Mouse (Mus musculus): ENCODE data around the gene Syne1. TPM values are rescaled to one million over a fixed set of nuclear protein-coding genes. Genes with fewer than 3 reads are reported as not detected.

The Syne1 gene
- total RNA-seq, 2 experiments from 2014 or later = 63.2 to 70.1 TPM

DNA sequence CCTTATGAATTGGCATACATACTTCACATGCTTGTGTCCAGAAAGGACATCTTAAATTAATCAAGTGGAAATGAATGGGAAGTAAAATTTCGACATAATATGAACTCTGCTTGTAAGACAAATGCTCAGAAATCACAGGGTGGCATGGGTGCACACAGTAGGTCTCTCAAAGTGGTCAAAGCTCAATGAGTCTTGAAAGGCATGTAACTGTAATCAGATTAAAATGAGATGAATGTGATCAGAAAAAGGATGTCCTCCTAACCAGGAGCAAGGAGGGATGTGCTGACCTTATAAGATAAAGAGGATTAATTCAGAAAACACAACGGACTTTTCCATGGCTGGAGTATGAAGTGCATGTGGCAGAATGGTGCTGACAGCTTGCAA is 453.5 kb downstream of the Syne1 start:
- DNase-seq (ENCODE audit: low spot score) = no peak
- intact Hi-C loops (cut with DNase I) = no loop called here

DNA sequence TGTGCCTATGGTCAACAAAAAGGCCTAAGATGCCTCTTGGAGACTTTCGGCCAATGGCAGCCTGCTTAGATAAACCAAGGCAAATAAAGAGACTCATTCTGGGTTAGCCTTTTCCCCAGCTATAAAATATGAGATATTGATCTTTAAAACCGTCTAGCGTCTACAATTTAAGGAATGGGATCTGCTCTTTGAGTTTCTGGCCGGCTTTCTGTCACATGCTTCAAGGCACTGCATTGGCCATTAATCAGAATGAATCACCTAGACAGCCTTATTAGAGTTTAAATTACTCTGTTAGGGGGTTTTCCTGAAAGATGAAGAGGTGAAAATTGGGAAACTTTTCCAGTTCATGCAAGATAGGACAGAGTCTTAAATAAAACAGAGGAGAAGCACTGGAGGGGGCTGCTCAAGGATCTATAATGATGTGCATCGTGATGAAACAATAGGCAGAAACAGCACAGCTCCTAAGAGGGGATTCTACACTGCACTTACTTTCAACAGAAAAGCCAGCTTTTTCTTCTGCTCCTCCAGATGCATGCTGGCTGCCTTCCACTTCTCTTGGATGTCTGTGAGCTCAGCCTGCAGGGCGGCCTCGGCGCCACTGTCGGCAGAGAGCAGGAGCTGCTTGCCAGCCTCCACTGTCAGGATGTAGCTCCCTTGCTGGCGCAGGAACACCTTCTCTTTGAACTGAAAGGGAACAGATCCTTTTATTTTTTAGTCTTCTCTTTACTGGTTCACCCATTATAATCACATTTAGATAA is 454.1 kb downstream of the Syne1 start:
- DNase-seq (ENCODE audit: low spot score) = peak; percentile 26
- intact Hi-C loops (cut with DNase I) = no loop called here

DNA sequence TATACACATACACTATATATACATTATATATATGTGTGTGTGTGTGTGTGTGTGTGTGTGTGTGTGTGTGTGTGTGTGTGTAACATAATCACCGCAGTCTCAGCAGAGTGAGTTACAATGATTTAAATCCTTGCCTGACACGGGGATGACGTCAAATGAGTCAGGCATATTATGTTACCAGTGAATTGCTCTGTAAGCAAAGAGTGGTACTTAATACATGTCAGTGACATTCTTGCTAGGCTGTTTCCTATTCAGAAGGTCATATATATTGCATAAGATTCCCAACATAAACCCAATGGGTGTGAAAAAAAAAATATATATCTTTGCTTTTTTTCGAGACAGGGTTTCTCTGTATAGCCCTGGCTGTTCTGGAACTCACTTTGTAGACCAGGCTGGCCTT is 462.1 kb downstream of the Syne1 start:
- intact Hi-C loops (cut with DNase I) = no loop called here
- no peak for DNase-seq (ENCODE audit: low spot score)

GRCm38 (mm10) chr10:5087336-5087735 is 463.9 kb downstream of the Syne1 start:
- DNase-seq (ENCODE audit: low spot score) = no peak
- intact Hi-C loops (cut with DNase I) = no loop called here

DNA sequence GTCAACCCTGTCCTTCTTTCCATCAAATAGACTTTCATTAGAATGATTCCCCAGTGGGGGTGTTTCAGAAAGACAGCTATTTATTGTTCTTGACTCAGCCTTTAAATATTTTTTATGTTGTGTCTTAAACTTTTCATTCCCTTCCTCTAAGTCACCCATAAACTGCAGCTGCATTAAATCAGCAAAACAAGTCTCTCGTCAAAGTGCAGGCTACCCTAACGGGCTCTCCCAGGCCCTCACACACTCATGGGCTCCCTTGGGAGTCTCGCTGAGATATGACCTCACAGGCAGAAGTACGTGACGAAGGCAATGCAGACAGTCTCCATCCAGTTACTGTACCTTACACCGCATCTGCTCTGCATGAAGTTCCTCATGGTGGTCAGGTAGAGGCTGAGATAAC is 465.0 kb downstream of the Syne1 start:
- intact Hi-C loops (cut with DNase I) = no loop called here
- no peak for DNase-seq (ENCODE audit: low spot score)

DNA sequence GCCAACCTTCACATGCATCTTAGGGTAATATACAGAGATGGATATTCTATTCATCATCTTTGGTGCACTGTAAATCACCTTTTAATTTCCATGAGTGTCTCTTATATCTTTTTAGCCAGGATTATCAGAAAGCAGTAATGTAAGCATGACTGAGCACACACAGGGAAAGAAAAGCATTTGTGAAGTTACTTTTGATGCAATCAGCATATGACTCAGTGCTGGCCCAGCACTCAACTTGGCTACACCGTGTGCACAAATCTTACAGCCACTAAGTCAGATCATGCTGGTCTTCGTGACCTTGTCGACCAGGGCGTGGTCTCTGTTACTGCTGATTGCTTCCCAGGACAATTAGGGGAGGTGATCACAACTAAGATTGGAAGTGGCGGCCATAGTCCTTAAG is 465.5 kb downstream of the Syne1 start:
- DNase-seq (ENCODE audit: low spot score) = no peak
- intact Hi-C loops (cut with DNase I) = no loop called here

GRCm38 (mm10) chr10:5083716-5084115 is 467.6 kb downstream of the Syne1 start:
- intact Hi-C loops (cut with DNase I) = no loop called here
- DNase-seq (ENCODE audit: low spot score) = no peak

DNA sequence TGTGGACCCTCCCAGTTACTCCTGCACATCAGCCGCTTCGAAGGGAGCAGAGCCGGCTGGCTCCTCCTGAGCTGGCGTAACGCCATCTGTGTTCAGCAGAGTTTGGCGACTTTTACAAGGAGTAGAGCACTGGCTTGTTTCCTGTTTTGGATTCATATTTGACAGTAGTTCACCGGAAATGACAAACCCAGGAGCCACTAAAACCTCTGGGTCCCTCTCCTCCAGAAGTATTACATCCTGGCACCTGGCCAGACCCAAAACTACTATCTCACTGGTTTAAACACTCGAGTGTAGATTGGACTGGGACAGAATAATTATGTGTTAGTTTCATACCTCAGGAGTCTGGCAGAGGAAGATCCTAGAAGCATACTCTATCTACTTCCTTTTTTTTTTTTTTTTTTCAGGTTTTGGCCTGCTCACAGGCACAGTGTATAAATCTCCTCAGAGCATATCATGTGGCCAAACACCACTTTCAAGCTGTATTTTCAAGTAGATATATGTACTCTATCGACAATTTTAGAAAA is 471.3 kb downstream of the Syne1 start:
- intact Hi-C loops (cut with DNase I) = no loop called here
- DNase-seq (ENCODE audit: low spot score) = peak; percentile 25

GRCm38 (mm10) chr10:5075724-5076123 is 475.6 kb downstream of the Syne1 start:
- DNase-seq (ENCODE audit: low spot score) = no peak
- intact Hi-C loops (cut with DNase I) = no loop called here

- no peak for DNase-seq (ENCODE audit: low spot score)
- intact Hi-C loops (cut with DNase I) = no loop called here
Observed at GRCm38 (mm10) chr10:5072054-5072453, 479.2 kb downstream of the Syne1 start.

GRCm38 (mm10) chr10:5070941-5071231 is 480.4 kb downstream of the Syne1 start:
- DNase-seq (ENCODE audit: low spot score) = no peak
- intact Hi-C loops (cut with DNase I) = no loop called here

DNA sequence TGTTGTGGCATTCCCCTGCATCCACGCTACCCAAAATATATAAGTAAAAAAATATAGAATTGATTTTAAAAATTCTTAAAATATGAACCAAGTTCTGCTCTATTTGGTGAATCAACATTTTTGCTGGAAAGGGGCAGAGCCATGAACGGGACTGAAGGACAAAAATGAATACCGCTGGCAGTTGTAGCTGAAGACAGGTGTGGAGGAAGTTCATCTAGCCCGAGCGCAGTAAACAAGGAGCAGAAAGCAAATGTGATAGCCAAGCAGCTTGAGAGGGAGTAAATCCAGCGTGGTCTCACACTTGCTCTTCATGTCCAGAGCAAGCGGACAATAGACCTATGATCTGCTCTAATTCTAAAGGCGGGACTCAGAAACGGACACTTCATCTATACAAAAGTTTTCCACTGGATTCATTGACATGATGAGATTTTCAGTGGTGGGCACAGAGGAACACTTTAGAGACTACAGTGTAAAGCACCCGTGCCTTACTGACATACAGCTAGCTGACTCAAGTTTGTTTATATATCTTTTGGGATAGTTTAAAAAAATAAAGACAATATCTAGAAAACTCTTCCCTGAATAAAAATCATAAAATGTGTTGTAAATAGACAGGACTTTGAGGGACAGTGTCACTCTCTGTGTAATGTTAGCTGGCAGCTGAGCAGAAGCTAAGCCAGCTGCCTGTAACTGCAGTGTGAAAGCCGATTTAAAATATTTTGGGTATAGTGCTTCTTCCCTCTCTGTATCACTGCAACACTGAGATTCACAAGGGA is 480.9 kb downstream of the Syne1 start:
- no peak for DNase-seq (ENCODE audit: low spot score)
- intact Hi-C loops (cut with DNase I) = no loop called here

GRCm38 (mm10) chr10:5068676-5069265 is 482.5 kb downstream of the Syne1 start, which contains the start of gene Gm10097:
TSS of gene Gm10097 (plus strand) at chr10:5069192.
- intact Hi-C loops (cut with DNase I) = no loop called here
- no peak for DNase-seq (ENCODE audit: low spot score)

DNA sequence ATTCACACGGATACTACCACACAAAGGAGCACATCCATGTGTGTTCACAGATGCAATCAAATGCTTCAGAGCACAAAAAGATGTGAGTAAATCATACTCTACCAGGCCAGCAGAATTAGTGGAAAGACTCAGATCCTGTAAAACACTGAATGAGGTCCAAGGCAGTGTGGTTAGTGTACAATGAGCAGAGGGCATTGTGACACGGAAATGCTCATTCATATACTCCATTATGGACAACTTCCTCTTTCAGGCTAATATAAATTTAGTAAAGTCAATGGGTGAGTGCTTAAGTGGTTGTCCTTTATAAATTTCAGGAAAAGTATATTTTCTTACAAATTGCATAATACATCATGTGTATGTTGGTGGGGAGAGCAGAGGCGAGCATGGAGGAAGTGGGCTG is 484.2 kb downstream of the Syne1 start:
- intact Hi-C loops (cut with DNase I) = no loop called here
- no peak for DNase-seq (ENCODE audit: low spot score)

DNA sequence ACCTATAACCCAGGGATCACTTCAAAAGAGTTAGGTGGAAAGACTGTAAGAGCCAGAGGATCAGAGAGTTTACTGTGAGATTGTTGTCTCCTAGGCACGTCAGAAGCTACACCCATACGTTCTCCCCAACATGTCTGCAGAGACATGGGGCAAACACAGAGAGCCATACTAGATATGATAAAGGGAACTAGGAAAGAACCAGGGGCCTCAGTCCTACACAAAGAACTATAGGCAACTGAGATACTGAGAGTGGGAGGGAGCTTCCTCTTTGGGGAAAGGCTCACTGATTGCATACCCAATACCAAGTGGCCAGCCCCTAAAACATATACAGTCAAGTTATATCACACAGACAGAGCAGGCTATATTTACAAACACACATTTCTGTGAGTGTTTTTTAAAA is 491.3 kb downstream of the Syne1 start:
- intact Hi-C loops (cut with DNase I) = no loop called here
- DNase-seq (ENCODE audit: low spot score) = no peak

DNA sequence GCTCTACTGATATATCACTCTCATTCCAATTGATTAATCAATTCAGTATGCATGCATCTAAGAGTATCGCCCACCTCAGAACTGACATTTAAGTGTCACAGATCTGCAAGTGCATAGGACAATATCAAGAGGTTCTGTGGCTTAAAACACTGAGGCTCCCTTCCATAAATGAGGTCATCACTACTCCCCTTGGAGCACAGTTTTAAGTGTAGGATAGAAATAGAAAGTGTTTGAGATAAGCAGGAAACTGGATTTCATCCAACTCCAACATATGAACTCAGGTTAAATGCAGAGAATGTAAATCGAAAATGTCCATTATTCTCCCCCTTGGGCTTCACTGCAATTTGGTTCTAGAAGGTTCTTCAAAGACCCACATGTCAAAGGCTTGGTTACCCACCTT is 492.4 kb downstream of the Syne1 start:
- DNase-seq (ENCODE audit: low spot score) = no peak

DNA sequence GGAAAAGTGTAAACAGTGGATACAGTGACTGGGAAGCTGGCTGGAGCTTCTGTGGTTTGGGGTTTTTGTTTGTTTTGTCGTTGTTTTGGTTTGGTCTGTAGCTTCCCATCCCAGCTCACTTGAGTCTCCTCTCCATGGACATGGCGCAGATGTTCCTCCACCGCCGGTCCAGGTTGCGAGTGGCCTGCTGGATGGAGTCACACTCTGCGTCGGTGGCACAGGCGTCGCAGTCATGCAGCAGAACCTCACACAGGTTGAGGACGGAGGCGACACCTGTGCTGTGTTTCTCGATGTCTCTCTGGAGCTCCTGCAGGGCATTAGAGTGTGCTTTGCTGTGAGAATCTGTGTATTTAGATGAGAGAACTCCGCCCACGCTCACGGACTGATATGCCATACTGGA is 493.6 kb downstream of the Syne1 start:
- DNase-seq (ENCODE audit: low spot score) = no peak
- intact Hi-C loops (cut with DNase I) = no loop called here

More for the DNA sequence above, 492.4 kb downstream of the Syne1 start:
- intact Hi-C loops (cut with DNase I) = no loop called here

GRCm38 (mm10) chr10:5056940-5057339 is 494.3 kb downstream of the Syne1 start:
- no peak for DNase-seq (ENCODE audit: low spot score)
- intact Hi-C loops (cut with DNase I) = no loop called here

- DNase-seq (ENCODE audit: low spot score) = no peak
- intact Hi-C loops (cut with DNase I) = no loop called here
Observed at GRCm38 (mm10) chr10:5056243-5056735, 495.0 kb downstream of the Syne1 start.

DNA sequence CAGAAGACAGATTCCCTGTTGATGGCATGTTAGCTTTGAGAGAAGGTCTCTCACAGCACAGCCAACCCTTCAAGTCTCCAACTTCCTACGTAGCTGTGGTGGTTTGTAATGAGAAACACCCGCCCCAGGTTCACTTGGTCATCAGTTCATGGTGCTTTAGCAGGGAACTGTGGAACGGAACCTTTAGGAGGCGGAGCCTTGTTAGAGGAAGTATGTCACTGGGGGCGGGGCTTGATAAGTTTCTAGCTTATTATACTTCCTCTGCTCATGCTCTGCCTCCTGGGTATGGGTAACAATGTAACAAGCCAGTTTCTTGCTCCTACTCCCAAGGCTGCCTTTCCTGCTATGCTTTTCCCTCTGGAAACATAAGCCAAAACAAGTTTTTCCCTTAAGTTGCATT is 505.6 kb downstream of the Syne1 start:
- no peak for DNase-seq (ENCODE audit: low spot score)
- intact Hi-C loops (cut with DNase I) = no loop called here

DNA sequence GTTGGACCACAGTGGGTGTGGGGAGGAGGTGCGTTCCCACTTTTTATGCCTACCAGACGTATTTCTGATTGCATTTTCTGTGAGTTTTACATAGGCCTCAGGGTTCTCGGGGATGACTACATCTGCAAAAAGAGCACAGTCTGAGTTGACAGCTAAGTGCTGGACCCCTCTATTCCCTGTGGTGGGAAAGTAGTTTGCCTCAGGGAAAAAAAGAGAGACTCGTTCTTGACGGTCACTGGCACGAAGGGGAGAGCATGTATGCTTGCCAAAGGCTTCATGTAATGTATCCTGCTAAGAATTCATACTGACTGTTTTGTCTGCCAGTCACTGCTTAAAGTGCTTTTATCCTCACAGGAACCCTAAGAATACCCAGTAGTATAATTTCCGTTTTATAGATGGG is 506.1 kb downstream of the Syne1 start:
- intact Hi-C loops (cut with DNase I) = no loop called here
- no peak for DNase-seq (ENCODE audit: low spot score)

Data from heart, postnatal 25 days (tissue).